Mouse (Mus musculus) G1E (cell line): ENCODE measurements around the gene Rora. TPM values are rescaled to one million over a fixed set of nuclear protein-coding genes. Genes with fewer than 3 reads are reported as not detected.

Experiments used
- ATAC-seq: 2 replicates; pipeline ENCODE4 v1.8.0; 2016; ENCODE audit warnings: mild to moderate bottlenecking; ENCODE audit not compliant: insufficient number of reproducible peaks, poor library complexity, low FRiP score, severe bottlenecking; ENCODE audit errors: extremely low read depth
- DNase-seq: peaks from one replicate; pipeline ENCODE4 v3.0.0; 2012; ENCODE audit warnings: low spot score
- H3K27me3 ChIP-seq: 2 replicates; pipeline ENCODE4 v1.6.1; 2012; ENCODE audit warnings: mild to moderate bottlenecking, low read length, inconsistent platforms; ENCODE audit not compliant: insufficient read depth
- H3K36me3 ChIP-seq: replicated peaks from 2 replicates; pipeline ENCODE3; 2012; ENCODE audit warnings: mild to moderate bottlenecking, inconsistent platforms
- H3K4me1 ChIP-seq: 2 replicates; pipeline ENCODE4 v1.6.1; 2012; ENCODE audit warnings: low read depth, low read length, inconsistent platforms, mixed read lengths; ENCODE audit not compliant: insufficient read depth
- H3K4me3 ChIP-seq: 2 replicates; pipeline ENCODE4 v1.5.1; 2012; ENCODE audit warnings: low read depth, mild to moderate bottlenecking, inconsistent platforms, low read length, moderate library complexity, mixed read lengths
- H3K9me3 ChIP-seq: replicated peaks from 2 replicates; pipeline ENCODE4 v1.6.1; 2012; ENCODE audit warnings: inconsistent platforms
- CTCF ChIP-seq: IDR thresholded peaks from 2 replicates; pipeline ENCODE4 v1.5.1; 2012; ENCODE audit warnings: low read depth, low read length, inconsistent platforms, mixed read lengths
- GATA1 ChIP-seq: IDR thresholded peaks from 2 replicates; pipeline ENCODE4 v1.6.1; 2012; ENCODE audit warnings: borderline replicate concordance, low read length, inconsistent platforms, mixed read lengths
- GATA2 ChIP-seq: IDR thresholded peaks from 2 replicates; pipeline ENCODE4 v1.6.1; 2012; ENCODE audit warnings: low read depth, low read length, inconsistent platforms, borderline replicate concordance
- POLR2AphosphoS5 ChIP-seq: IDR thresholded peaks from 2 replicates; pipeline ENCODE4 v1.6.1; 2012; ENCODE audit warnings: low read depth, low read length, inconsistent platforms; ENCODE audit not compliant: insufficient replicate concordance
- TAL1 ChIP-seq: conservative IDR thresholded peaks from 2 replicates; pipeline ENCODE4 v1.6.1; 2012; ENCODE audit warnings: low read depth, low read length, inconsistent platforms, mixed read lengths
- polyA plus RNA-seq: library from polyadenylated mRNA; stranded (reverse); fragments of >175 nt; gene quantifications from 2 replicates; pipeline ENCODE4 v1.2.3, GENCODE M21; 2012
- total RNA-seq, 2 experiments: library from RNA; stranded (forward) in 1 of 2; stranded (reverse) in 1 of 2; fragments of 200-1000 nt in 1 of 2; fragments of >200 nt in 1 of 2; fragmentation: Nextera tagmentation in 1 of 2; gene quantifications; 2 replicates each; pipeline ENCODE4 v1.2.3; 2014 to 2017

Gene Rora
- total and polyA plus RNA-seq, 3 experiments: 0.11 TPM; not detected in 2

- TF ChIP-seq GATA1 (no peak), TAL1 (no peak), GATA2 (no peak), POLR2AphosphoS5 (no peak), CTCF (no peak)
- H3K36me3 ChIP-seq: no peaks in the 10 kb centered on the region
- ATAC-seq (no peak), DNase-seq (no peak)
- no peaks in the 10 kb centered on the region for H3K4me1 ChIP-seq
- H3K4me3 ChIP-seq: no peak overlapping the region
- peaks cover 33% of the 10 kb centered on the region for H3K9me3 ChIP-seq
- no peaks in the 10 kb centered on the region for H3K27me3 ChIP-seq
These were observed 460.9 kb downstream of the Rora start for GRCm38 (mm10) chr9:69114429-69114984.

DNA sequence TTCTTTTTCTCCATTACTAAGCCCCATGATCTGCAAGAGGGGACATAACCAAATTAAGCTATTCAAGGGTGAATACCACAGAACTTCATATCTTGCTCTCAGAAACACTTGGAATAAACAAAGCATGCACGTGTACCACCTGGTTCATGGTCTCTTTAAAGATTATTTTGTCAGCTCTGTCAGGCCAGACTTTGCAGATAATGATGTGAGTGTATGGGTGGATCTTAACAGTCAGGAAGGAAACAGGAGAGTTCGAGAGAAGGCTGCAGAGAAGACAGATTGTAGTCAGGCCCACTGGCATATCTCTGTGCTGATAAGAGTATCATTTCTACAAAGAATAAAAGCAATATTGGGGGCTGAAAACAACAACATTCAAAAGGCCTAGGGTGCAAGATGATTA is 463.2 kb downstream of the Rora start:
- Histone ChIP-seq H3K27me3 (no peaks in the 10 kb centered on the region), H3K9me3 (peaks cover 30% of the 10 kb centered on the region)
- no peak for ATAC-seq

GRCm38 (mm10) chr9:69121117-69121740 is 467.6 kb downstream of the Rora start:
- H3K36me3 ChIP-seq: no peaks in the 10 kb centered on the region
- H3K9me3 ChIP-seq: peaks cover 37% of the 10 kb centered on the region
- TF ChIP-seq CTCF (no peak), GATA1 (no peak), POLR2AphosphoS5 (no peak), TAL1 (no peak), GATA2 (no peak)
- H3K4me3 ChIP-seq: no peak overlapping the region
- ATAC-seq (no peak), DNase-seq (no peak)
- no peaks in the 10 kb centered on the region for H3K4me1 ChIP-seq
- no peaks in the 10 kb centered on the region for H3K27me3 ChIP-seq

More for the DNA sequence above, 463.2 kb downstream of the Rora start:
- H3K4me1 ChIP-seq: no peaks in the 10 kb centered on the region
- TF ChIP-seq TAL1 (no peak), CTCF (no peak), GATA2 (no peak), GATA1 (no peak), POLR2AphosphoS5 (no peak)
- no peaks in the 10 kb centered on the region for H3K36me3 ChIP-seq
- DNase-seq: no peak
- no peak overlapping the region for H3K4me3 ChIP-seq

GRCm38 (mm10) chr9:69125011-69125786 is 471.6 kb downstream of the Rora start:
- peaks cover 33% of the 10 kb centered on the region for H3K9me3 ChIP-seq
- H3K4me3 ChIP-seq: no peak overlapping the region
- H3K4me1 ChIP-seq: no peaks in the 10 kb centered on the region
- H3K27me3 ChIP-seq: no peaks in the 10 kb centered on the region
- DNase-seq: no peak
- no peak for ATAC-seq
- no peaks in the 10 kb centered on the region for H3K36me3 ChIP-seq
- TF ChIP-seq GATA1: no peak
- no peak for TF ChIP-seq TAL1
- no peak for TF ChIP-seq POLR2AphosphoS5
- no peak for TF ChIP-seq GATA2
- TF ChIP-seq CTCF: no peak

DNA sequence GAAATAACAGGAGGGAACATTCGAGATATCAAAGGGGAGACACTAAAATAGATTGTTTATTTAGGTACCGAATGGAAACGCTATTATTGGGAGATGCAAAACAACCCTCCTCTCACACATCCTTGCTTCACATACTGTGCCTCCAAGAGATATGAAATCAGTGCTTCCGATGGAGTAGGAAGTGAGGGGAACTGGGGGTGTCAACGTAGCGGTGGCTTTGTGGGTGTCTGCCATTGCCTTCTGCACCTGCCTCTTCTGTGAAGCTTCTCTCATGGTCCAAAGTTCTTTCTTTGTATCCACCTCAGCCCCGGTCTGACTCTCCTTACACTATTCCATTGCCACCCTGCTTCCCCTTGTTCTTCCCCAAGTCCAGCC is 472.2 kb downstream of the Rora start:
- H3K27me3 ChIP-seq: no peaks in the 10 kb centered on the region
- ATAC-seq: no peak
- TF ChIP-seq CTCF: no peak
- TF ChIP-seq POLR2AphosphoS5: no peak
- no peak for TF ChIP-seq TAL1
- no peak for TF ChIP-seq GATA1
- TF ChIP-seq GATA2: no peak
- no peaks in the 10 kb centered on the region for H3K36me3 ChIP-seq
- no peak for DNase-seq
- no peak overlapping the region for H3K4me3 ChIP-seq
- H3K4me1 ChIP-seq: no peaks in the 10 kb centered on the region
- peaks cover 33% of the 10 kb centered on the region for H3K9me3 ChIP-seq

DNA sequence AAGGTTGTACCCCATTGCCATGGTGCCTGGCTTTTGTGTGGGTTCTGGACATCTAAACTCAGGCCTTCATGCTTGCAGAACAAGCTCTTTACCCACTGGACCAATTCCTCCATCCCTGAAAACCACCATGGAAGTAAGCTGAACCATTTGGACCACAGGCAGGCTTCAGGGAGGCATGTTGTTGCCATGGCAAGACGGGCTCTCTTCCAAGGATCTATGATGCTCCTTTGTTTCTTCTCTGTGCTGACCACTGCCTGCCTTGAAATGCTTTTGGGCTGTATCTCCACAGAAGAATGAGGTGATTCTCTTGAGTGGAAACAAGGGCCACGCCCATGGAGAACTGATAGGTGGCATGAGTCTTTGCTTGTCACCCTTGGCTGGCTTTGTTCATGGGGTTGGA is 473.0 kb downstream of the Rora start:
- no peaks in the 10 kb centered on the region for H3K4me1 ChIP-seq
- TF ChIP-seq POLR2AphosphoS5: no peak
- TF ChIP-seq TAL1: no peak
- no peak for TF ChIP-seq GATA2
- TF ChIP-seq GATA1: no peak
- no peak for TF ChIP-seq CTCF
- peaks cover 31% of the 10 kb centered on the region for H3K9me3 ChIP-seq
- no peaks in the 10 kb centered on the region for H3K27me3 ChIP-seq
- no peaks in the 10 kb centered on the region for H3K36me3 ChIP-seq
- no peak overlapping the region for H3K4me3 ChIP-seq
- no peak for DNase-seq
- no peak for ATAC-seq
